Mouse (Mus musculus) gastrocnemius, adult 8-10 months (tissue): ENCODE measurements around the gene Apba3. TPM values are rescaled to one million over a fixed set of nuclear protein-coding genes. Genes with fewer than 3 reads are reported as not detected.

Experiments
- DNase-seq, 2 experiments: peaks; one replicate each; pipeline ENCODE4 v3.0.0; 2022; ENCODE audit warnings: low spot score in 2 of 2
- microRNA-seq: library from miRNA; unstranded; fragments of <30 nt; microRNA quantifications from one replicate; pipeline ENCODE4 v1.2.0, GENCODE M21; 2022
- total RNA-seq, 4 experiments: library from RNA; stranded (reverse); gene quantifications; 2 replicates each; pipeline ENCODE4 v1.2.4; 2022

Apba3 gene
- total RNA-seq, 4 experiments from 2014 or later: 94.6 to 106 (median 98.8) TPM

DNA sequence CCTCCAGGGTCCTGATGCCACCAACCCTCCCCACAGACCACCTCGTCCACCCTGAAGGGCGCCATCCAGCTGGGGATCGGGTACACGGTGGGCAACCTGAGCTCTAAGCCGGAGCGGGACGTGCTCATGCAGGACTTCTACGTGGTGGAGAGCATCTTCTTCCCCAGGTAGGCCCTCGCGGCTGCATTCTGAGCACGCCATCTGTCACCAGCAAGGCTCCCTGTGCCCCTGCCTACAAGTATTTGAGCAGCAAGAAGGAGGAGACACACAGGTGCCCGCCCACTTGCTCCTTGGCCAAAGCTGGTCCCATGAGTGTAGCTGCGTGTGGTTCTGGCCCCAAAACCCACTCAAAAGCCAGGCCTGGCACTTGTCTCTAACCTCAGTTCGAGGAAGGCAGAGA is 38.9 kb downstream of the Apba3 start:
- DNase-seq: no peak

DNA sequence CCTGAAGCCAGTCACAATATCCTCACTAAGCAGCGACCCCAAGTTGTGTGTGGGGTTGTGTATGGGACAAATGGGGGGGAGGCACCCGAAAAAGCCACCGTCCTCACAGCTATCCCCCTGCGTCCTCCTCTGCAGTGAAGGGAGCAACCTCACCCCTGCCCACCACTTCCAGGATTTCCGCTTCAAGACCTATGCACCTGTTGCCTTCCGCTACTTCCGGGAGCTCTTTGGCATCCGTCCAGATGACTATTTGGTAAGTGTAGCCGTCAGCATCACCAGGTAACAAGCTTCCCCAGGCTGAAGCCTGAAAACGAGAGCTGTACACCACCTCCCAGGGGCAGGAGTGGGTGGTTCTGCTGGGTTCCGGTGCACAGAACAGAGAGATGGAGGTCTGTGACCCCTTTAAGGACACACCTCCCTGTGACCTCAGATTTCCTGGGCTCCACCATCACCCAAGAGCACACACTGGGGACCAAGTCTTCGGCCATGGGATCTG is 39.5 kb downstream of the Apba3 start:
- no peak for DNase-seq

DNA sequence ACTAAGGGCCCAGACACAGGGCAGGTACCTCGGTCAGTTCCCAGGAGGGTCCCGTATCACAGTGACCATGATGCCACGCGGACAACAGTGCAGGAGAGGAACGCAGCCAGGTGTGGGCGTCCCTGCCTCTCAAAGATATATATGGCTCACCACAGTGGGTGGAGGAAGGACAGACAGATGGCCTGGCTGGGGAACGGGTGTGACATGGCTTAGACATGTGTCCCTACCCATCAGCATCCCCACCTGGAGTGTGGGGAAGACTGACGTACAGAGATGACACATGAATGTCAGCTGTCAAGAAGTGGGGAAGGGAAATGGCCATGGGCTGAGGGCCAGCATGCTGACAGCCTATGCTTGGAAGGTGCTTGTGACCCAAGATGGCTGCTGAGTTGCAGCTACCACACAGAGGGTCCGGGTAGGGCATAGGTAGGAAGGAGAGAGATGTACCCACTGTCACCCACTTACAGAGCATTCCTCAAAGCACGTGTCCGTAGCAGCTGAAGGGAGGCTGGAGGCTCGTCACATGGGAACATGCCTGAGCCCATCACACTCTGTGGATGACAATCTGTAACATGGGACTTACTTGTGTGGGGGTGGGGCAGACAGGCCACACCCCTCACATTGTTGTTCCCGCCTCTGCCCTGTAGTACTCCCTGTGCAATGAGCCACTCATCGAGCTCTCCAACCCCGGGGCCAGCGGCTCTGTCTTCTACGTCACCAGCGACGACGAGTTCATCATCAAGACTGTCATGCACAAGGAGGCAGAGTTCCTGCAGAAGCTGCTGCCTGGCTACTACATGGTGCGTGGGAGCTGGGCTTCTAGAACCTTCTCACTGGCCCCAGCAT is 40.3 kb downstream of the Apba3 start:
- DNase-seq: no peak

DNA sequence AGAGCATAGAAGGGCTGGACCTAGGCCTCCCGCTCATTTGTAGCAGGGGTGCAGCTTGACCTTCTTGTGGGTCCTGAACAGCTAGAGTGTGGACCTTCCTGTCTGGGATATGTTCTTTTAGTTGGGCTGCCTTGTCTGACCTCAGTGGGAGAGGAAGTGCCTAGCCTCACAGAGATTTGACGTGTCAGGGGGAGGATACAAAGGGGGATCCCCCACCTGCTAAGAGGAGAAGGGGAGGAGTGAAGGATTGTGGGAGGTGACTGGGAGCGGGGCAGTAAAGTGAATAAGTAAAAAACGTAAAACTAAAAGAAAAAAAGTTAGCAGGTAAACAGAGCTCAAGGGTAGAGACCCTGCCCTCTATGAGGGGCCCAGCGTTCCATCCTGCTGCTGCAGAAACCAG is 42.8 kb downstream of the Apba3 start:
- DNase-seq: no peak

DNA sequence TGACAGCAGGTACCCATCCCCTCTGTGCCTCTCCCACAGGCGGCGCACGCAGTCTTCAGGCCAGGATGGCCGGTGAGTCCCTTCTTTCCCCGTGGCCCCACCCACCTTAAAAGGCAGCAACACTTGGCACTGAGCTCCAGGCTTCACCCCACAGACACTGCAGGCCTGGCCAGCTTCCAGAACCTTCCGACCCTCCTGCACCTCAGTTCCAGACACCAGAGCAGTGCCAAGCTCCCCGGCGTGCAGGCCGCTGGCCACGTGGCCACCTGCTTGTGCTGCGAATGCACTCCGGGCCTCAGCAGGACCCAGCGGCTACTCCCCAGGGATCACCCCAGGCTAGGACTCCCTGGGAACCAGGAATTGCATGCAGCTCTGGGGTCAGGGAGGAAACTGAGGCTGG is 46.8 kb downstream of the Apba3 start:
- no peak for DNase-seq

DNA sequence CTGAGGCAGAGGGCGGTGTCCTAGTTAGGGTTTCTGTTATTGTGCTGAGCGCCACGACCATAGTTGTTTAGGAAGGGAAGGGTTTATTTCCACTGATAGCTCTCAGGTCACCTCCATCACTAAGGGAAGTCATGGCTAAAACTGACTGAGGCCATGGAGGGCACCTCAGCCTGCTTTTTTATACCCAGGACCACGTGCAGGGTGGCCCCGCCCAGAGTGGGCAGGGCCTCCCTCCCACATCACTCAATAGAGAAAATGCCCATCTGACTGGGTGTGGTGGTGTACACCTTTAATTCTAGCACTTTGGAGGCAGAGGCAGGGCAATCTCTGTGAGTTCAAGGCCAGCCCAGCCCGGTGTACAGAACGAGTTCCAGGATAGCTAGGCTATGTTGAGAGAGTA is 47.4 kb downstream of the Apba3 start:
- DNase-seq: no peak

DNA sequence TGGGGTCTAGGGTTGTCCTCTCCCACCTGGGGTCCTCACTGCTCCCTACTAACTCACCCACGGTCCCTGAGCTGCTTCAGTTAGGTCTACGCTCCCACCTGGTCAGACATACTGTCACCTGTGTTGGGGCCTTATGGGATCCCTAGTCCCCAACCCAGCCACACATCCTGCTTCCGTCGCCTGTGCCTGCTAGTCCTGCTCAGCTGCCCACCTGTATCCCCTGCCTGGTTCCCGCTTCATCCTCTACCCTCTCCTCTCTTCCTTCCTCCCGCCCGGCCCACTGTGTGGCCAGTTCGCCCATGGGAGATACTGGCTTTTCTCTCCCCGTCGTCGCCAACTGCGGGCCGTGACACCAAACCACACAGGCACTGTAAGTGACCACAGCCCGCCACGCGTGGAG is 48.8 kb downstream of the Apba3 start:
- DNase-seq: no peak

DNA sequence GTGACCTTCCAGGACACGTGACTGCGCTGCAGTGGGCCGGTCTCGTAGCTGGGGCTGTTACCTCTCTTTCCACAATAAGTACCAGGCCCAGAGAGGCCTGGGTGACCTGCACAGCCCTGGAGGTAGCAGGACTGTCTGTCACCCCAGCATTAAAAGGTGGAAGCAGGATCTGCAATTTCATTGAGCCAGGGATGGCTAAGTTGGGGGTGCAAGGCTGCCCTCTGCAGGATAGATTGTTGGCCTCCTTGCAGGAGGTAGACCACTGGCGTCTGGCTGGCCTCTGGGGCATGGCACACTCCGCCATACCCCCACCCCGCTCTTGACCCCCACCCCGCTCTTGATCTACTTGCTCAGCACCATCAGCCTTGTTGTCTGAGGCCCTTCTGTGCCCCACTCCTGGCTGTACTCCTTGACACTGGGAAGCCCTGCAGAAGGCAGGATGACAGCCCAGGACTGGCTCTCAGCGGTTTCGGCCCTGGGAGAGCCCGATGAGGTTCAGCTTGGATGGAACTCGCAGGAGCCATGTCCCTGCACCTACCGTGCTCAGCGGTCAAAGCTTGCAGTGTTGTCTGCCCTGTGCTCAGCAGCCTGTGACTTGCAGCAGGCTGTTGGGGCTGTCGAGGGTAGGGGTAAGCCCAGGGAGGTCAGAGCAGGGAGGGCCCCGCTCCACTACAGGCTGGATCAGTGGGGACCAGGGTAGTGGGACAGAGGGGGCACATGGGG is 49.7 kb downstream of the Apba3 start:
- DNase-seq: no peak

DNA sequence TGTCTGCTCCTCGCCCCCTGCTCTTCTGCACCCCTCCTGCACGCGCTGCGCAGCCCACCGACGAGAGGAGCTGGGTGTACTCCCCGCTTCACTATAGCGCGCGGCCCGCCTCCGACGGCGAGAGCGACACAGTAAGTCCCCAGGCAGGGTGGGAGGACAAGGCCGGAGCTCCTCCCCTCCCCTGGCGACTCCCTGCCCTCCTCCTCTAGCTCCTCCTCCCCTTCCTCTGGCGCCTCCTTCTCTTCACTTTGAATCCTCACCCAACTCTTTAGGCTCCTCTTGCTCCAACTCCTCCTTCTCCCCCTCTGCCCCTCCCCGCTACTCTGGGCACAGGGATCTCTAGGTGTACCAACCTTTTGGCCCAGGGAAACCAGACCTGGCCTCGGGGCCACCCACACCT is 50.5 kb downstream of the Apba3 start:
- DNase-seq: no peak

DNA sequence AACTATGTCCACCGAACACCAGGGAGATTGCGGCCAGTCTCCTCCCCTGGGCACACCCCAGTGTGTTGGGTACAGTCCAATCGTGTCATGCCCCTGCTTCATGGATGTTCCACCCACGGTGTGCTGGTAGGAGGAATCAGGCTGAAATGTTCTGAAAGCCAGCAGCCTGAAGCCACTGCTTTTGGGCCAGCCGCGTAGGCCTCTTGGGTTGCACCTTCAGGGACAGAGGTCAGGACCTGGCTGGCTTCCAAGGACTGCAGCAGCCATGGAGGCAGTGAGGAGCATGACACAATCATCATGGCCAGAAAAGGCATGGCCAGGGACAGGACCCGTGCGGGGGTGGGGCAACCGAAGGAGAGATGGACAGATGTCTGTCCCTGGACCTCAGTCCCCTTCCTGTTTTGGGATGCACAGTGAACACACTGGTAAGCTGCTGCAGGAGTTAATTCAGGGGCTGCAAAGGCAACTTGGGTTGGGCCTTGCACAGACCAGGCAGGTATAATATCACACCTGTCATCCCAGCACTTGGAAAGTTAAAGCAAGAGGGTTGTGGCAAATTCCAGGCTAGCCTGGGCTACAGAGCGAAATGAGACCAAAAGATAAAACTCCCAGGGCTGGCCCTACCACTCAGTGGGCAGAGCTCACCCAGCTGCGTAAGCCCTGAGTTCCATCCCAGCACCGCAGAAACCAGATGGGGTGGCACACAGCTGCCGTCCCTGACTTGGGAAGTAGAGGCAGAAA is 52.0 kb downstream of the Apba3 start:
- DNase-seq: peak in 1 of 2 experiments; percentile 43

DNA sequence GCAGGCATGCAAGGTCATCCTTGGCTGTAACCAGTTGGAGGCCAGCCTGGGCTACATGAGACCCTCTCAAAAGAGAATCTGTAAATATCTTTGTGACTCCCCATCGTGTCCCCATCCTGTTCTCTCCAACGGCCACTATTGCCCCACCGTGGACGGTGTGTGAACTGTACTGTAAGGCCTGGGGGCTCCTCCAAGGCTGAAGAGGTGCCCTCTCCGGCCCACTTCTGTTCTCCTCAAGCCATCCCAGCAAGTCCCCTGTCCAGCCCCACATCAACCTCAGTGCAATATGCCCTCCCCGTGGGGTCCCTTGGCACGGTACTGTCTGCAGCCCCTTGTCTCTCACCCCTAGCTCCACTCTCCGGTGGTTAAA is 52.6 kb downstream of the Apba3 start:
- no peak for DNase-seq

DNA sequence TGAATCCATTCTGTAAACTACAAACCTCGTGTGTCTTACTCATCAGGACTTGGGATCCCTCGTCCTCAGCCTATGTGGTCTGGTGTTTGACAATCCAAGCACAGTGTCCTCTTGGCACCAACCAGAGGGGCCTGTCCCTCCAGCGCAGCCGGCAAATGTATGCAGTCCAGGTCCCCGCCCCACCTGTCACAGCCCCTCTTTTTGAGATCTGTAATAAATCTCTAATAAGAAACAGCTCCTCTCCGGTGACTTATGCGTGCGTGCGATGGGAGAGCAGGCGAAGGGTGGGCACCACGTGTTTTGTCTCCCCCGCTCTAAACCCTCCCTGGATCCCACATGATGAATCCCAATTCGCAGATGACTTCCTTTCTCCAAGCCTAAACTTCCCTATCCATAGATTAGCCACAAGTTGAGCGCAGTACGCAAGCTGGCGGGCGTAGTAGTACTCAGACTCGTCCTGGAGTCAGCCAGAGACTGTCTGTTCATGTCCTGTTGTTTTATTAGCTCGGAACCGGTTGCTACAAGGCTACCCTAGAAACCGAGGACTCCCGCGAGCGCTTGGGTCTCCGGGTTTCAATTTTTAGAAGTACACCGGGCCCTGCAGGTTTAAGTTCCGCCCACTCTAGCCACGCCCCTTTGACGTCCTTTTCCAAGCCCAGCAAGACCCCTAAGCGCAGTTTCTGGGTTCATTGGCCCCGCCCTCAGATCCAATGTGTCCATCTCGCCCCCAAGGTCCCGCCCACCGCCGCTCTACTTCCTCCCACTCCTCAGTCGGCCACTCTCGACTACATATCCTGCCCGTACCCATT is 53.2 kb downstream of the Apba3 start:
- DNase-seq: no peak

DNA sequence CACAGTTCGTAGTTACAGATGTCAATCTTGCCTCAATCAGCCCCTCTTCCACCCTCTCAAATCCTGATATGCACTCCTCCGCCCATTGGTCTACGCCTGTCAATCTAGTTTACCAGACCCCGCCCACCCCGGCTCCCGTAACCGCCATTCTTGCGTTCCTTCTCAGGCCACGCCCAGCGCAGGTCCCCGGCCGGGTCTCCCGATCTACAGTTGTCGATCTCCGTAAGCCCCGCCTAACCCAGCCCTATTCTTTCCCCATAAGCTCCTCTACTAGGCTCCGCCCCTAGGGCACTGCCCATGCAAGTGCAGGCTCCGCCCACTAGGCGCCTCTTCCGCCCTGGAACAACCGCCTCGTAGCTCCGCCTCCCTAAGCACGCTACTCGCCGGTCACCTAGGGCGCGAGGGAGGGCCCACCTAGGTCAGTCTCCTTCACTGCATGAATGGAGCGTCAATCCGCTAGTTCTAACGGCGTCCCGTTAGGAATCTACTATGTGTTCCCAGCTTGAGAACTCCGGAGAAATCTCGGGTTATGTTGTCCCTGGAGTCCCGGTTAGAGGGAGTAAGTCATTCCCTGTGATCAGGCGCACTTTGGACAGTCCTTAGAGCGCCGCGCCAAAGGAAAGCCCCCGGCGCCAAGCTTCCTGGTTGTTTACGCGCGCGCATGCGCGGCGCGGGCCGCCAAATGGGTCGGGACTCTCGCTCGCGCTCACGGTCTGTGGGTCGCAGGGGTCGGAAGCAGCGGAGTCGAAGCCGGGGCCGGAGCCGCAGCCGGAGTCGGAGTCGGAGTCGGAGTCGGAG is 54.0 kb downstream of the Apba3 start, which contains the start of gene Cactin:
Gene Cactin (plus strand): TSS at position 554 of the 798 bp plus-strand sequence.
- peak; percentile 100 for DNase-seq

DNA sequence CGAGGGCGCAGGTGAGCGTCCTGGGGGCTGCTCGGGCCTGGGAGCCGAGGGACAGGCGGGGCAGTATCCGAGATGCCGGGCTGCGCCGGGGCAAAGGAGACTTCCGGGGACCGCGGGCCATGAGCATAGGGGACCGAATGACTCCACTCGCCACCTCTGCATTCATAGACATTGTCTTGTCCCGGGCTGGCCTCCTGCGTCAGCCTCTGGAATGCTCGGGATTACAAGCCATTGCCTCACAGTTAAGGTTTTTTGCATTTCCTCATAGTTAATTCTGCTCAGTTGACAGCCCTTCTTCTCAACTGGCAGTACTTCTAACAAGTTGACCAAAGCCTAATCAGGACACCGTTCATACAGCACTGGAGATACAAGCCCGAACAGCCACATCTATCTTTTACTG is 54.7 kb downstream of the Apba3 start:
- DNase-seq: no peak

DNA sequence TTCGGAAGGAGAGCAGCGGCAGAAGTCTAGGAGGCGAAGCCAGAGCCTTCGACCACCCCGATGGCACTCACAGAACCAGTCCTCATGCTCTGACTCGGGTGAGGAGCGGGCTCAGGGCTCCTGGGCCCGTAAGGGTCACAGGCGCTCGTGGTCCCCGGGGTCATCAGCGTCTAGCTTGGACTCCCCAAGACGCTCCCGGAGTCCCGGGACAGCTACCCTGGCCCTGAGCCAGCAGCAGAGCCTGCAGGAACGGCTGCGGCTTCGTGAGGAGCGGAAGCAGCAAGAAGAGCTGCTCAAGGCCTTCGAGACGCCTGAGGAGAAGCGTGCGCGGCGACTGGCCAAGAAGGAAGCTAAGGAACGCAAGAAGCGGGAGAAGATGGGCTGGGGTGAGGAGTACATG is 55.7 kb downstream of the Apba3 start:
- no peak for DNase-seq

Small RNA genes lying within 50 kb of the gene (microRNA-seq; reads per million reads assigned to microRNA genes)
- 31.6 reads per million, percentile 31 among the genes with 10 or more reads in this experiment for gene Mir3057

Other genes starting within 250 kb of the Apba3 start
- gene Diras1, start 241.3 kb upstream of the Apba3 start, total RNA-seq: under 1 TPM in 1 of 4 experiments, not detected in 3; 0.24 TPM
- 10 to 100 TPM; 12.9 to 15.3 (median 13.9) TPM for gene Slc39a3, start 229.5 kb upstream of the Apba3 start, total RNA-seq
- 100 to 1,000 TPM in 3 of 4 experiments, 10 to 100 TPM in 1; 99.1 to 108 (median 105) TPM for gene Sgta, start 206.8 kb upstream of the Apba3 start, total RNA-seq
- 10 to 100 TPM; 21.7 to 24.1 (median 22.9) TPM for gene Thop1, start 196.9 kb upstream of the Apba3 start, total RNA-seq
- gene Creb3l3, start 168.1 kb upstream of the Apba3 start, total RNA-seq: under 1 TPM in 1 of 4 experiments, not detected in 3; 0.44 TPM
- 100 to 1,000 TPM; 197 to 233 (median 208) TPM for gene Map2k2, start 161.0 kb upstream of the Apba3 start, total RNA-seq
- 10 to 100 TPM; 24.8 to 28.9 (median 25.5) TPM for gene Zbtb7a, start 131.7 kb upstream of the Apba3 start, total RNA-seq
- 10 to 100 TPM; 14.0 to 19.0 (median 16.2) TPM for gene Pias4, start 99.0 kb upstream of the Apba3 start, total RNA-seq
- gene Eef2, start 90.3 kb upstream of the Apba3 start, total RNA-seq: 1,000 to 10,000 TPM; 1,293 to 1,550 (median 1,345) TPM
- 10 to 100 TPM; 25.2 to 31.5 (median 27.3) TPM for gene Dapk3, start 84.0 kb upstream of the Apba3 start, total RNA-seq
- gene 4930442H23Rik, start 83.1 kb upstream of the Apba3 start, total RNA-seq: not detected
- 100 to 1,000 TPM in 1 of 4 experiments, 10 to 100 TPM in 3; 15.3 to 106 (median 44.7) TPM for gene Nmrk2, start 64.9 kb upstream of the Apba3 start, total RNA-seq
- not detected for gene Atcay, start 36.1 kb upstream of the Apba3 start, total RNA-seq
- gene Zfr2, start 33.8 kb upstream of the Apba3 start, total RNA-seq: 1 to 10 TPM; 1.8 to 2.7 (median 2.1) TPM
- gene Matk, start 14.0 kb upstream of the Apba3 start, total RNA-seq: under 1 TPM in 2 of 4 experiments, not detected in 2; 0.31 TPM
- gene Mrpl54, start within 50 bp of the Apba3 start, total RNA-seq: 100 to 1,000 TPM in 3 of 4 experiments, 10 to 100 TPM in 1; 96.1 to 111 (median 102) TPM
- gene Tjp3, start 24.6 kb downstream of the Apba3 start, total RNA-seq: not detected
- gene Pip5k1c, start 26.0 kb downstream of the Apba3 start, total RNA-seq: 10 to 100 TPM; 18.5 to 22.8 (median 21.9) TPM
- 10 to 100 TPM in 1 of 4 experiments, 1 to 10 TPM in 3; 9.4 to 11.3 (median 9.8) TPM for gene Cactin, start 54.1 kb downstream of the Apba3 start, total RNA-seq
- under 1 TPM; 0.12 to 0.36 (median 0.19) TPM for gene Tbxa2r, start 61.8 kb downstream of the Apba3 start, total RNA-seq
- 1 to 10 TPM in 1 of 4 experiments, under 1 TPM in 3; 0.46 to 1.2 (median 0.73) TPM for gene Gipc3, start 76.3 kb downstream of the Apba3 start, total RNA-seq
- gene Hmg20b, start 83.5 kb downstream of the Apba3 start, total RNA-seq: 10 to 100 TPM; 16.9 to 22.8 (median 21.1) TPM
- 1 to 10 TPM; 1.7 to 3.1 (median 2.1) TPM for gene Mfsd12, start 90.5 kb downstream of the Apba3 start, total RNA-seq
- gene 4930404N11Rik, start 98.9 kb downstream of the Apba3 start, total RNA-seq: under 1 TPM; 0.22 to 0.68 (median 0.60) TPM
- 10 to 100 TPM; 14.8 to 18.5 (median 16.6) TPM for gene Fzr1, start 111.6 kb downstream of the Apba3 start, total RNA-seq
- gene Dohh, start 117.5 kb downstream of the Apba3 start, total RNA-seq: 10 to 100 TPM; 46.5 to 50.1 (median 47.4) TPM
- 1 to 10 TPM in 2 of 4 experiments, under 1 TPM in 2; 0.59 to 1.8 (median 1.1) TPM for gene Gm48551, start 117.5 kb downstream of the Apba3 start, total RNA-seq
- gene Gm48552, start 122.0 kb downstream of the Apba3 start, total RNA-seq: 1 to 10 TPM in 2 of 4 experiments, under 1 TPM in 1, not detected in 1; 0.43 to 1.1 (median 1.1) TPM
- not detected for gene Smim24, start 126.1 kb downstream of the Apba3 start, total RNA-seq
- gene Nfic, start 188.7 kb downstream of the Apba3 start, total RNA-seq: 100 to 1,000 TPM; 223 to 267 (median 235) TPM
- gene Celf5, start 215.7 kb downstream of the Apba3 start, total RNA-seq: under 1 TPM in 2 of 4 experiments, not detected in 2; 0.05 to 0.31 TPM
- gene Ncln, start 229.4 kb downstream of the Apba3 start, total RNA-seq: 10 to 100 TPM; 41.6 to 49.3 (median 43.1) TPM
- gene S1pr4, start 233.2 kb downstream of the Apba3 start, total RNA-seq: 1 to 10 TPM in 1 of 4 experiments, under 1 TPM in 3; 0.27 to 1.0 (median 0.59) TPM